Mouse (Mus musculus): ENCODE measurements around the gene Ulk4. TPM values are rescaled to one million over a fixed set of nuclear protein-coding genes. Genes with fewer than 3 reads are reported as not detected.

The Ulk4 gene
- total RNA-seq, 2 experiments from 2014 or later = 5.3 to 5.7 TPM

DNA sequence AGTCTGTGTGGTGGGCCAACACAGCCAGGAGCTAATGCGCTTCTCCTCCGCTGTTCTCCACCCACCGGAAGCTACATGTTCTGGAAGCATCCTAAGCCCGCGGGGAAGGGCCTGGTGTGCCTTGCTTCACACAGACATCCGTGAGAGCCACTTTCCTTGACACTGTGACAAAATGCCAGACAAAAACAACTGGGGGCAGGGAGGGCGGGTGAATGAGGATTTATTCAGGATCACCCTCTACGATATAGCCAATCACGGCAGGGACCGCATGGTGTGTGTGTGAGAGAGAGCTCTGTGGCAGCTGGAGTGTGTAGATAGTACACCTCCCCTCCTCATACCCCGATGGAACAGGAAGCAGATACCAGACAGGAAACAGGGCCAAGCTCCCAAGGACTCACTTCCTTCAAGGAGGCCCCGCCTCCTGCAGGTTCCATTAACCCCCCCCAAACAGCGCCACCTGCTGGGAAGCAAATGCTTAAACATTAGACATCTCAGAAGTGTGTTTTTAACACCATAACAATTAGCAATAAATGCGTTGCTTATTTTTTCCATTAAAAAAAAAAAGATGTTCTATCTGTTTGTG, 362.0 kb downstream of the Ulk4 start:
- no peak for DNase-seq (ENCODE audit: low spot score in 2 of 2)

GRCm38 (mm10) chr9:120914429-120914828, 362.6 kb downstream of the Ulk4 start:
- DNase-seq (ENCODE audit: low spot score in 2 of 2) = no peak

DNA sequence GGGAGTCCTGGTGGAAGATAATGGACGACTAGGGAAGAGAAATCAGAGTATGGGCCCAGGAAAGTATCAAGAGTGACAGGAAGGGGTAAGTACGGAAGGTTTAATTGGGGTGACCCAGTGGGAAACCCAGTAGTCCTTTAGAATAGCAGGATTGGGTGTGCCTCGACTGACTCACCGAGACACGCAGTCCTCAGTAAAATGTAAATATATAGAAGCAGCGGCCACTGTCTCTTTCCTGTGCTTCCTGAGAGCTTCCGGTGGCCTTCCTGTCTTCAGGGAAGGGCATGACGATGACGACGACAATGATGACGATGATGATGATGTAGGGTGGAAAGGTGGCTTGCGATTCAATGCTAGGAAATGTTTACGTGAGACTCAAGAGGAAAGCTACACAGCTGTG, 363.8 kb downstream of the Ulk4 start:
- no peak for DNase-seq (ENCODE audit: low spot score in 2 of 2)

DNA sequence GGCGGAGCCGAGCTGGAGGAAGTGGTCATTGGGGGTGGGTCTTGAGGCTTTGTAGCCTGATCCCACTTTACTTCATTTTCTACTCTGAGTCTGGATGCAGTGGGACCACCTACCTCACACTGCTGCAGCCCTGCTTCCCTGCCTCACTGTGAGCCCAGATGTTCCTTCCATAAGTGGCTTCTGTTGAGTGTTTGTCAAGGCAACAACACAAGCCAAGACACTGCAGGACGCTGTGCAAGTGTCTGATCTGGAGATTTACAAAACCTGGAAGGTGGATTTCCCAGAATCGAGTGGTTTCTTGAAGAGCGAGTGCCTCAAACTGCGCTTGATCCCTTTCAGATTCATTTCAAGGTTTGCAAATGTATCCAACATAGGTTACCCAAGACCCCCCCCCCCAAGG, 368.5 kb downstream of the Ulk4 start:
- no peak for DNase-seq (ENCODE audit: low spot score in 2 of 2)

Small RNA genes lying within 50 kb of the gene (microRNA-seq; reads per million reads assigned to microRNA genes)
- gene Mir7090 = not detected

Other genes with a start within 250 kb of the Ulk4 start
- gene Trak1, start 20.3 kb upstream of the Ulk4 start, total RNA-seq (2021) = 10 to 100 TPM; 76.0 to 83.4 TPM
- gene Cck, start 218.5 kb upstream of the Ulk4 start, total RNA-seq (2021) = 1 to 10 TPM in 1 of 2 experiments, under 1 TPM in 1; 0.67 to 1.5 TPM